Mouse (Mus musculus): ENCODE results near the gene Bloc1s3.

DNA sequence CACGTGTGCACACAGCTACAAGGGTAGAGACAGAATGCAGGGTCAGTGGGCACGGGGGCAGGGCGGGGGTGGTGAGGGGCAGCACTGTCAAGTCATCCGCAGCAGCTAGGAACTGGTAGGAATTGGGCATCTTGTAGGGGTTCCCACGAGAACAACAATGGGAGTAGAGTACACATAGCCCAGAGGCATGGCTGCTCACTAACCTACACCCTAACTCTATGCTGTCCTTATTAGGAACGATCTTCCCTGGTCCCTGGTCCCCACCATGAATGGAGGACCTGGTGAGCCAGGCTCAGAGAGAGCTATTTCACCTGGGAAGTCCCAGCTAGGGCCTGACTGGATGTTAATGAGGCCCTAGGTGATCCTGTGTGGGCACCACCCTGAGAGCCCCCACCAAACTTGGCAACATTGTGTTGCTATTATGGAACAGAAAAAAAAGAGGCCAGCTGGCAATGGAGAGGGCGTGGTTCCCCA lies 33.6 kb upstream of the Bloc1s3 start:
- TF ChIP-seq CTCF (IDR thresholded peaks at IDR 0.05; ENCODE audit: low read depth) (no peak), EP300 (optimal IDR thresholded peaks at IDR 0.05) (no peak)

Data from stomach, postnatal 0 days (tissue).